Mouse (Mus musculus) heart, embryonic 10.5 days (tissue): ENCODE results near the gene Tert. TPM values are rescaled to one million over a fixed set of nuclear protein-coding genes. Genes with fewer than 3 reads are reported as not detected.

Source experiments
- DNase-seq: peaks from one replicate; pipeline ENCODE4 v3.0.0-alpha.2; 2017; ENCODE audit warnings: low spot score
- H3K27ac ChIP-seq: fragments of 300-500 bp; sonication (generic); 2 replicates; pipeline ENCODE4 v1.5.1; 2016; ENCODE audit warnings: mild to moderate bottlenecking
- H3K27me3 ChIP-seq: fragments of 300-500 bp; sonication (generic); 2 replicates; pipeline ENCODE4 v1.6.1; 2016; ENCODE audit warnings: mild to moderate bottlenecking; ENCODE audit not compliant: poor library complexity, insufficient read depth, severe bottlenecking
- H3K36me3 ChIP-seq: fragments of 300-500 bp; sonication (generic); 2 replicates; pipeline ENCODE4 v1.6.1; 2016; ENCODE audit warnings: mild to moderate bottlenecking, moderate library complexity
- H3K4me1 ChIP-seq: fragments of 300-500 bp; sonication (generic); 2 replicates; pipeline ENCODE4 v1.6.1; 2016; ENCODE audit warnings: mild to moderate bottlenecking
- H3K4me3 ChIP-seq: fragments of 300-500 bp; sonication (generic); 2 replicates; pipeline ENCODE4 v1.5.1; 2016; ENCODE audit warnings: mild to moderate bottlenecking, moderate library complexity
- H3K9me3 ChIP-seq: fragments of 300-500 bp; sonication (generic); 2 replicates; pipeline ENCODE4 v1.6.1; 2016; ENCODE audit warnings: mild to moderate bottlenecking, moderate library complexity
- WGBS: fragments of 180-500 bp; shearing (Covaris S2); methylation state at CpG from one replicate; pipeline ENCODE4 v1.1.7; 2016; 5-methylcytosine and 5-hydroxymethylcytosine counted together
- polyA plus RNA-seq: library from polyadenylated mRNA; unstranded; fragments of >200 nt; fragmentation: Nextera tagmentation; extraction: Ambion mirVana; gene quantifications from 2 replicates; pipeline ENCODE4 v1.2.1, GENCODE M21; 2016

Gene Tert
- polyA plus RNA-seq, 1 experiment from 2014 or later = 5.2 TPM

- peaks cover 5% of the 10 kb centered on the region; the same call in 1 of the 2 replicates for H3K36me3 ChIP-seq
- no peak overlapping the region for H3K27ac ChIP-seq
- H3K4me1 ChIP-seq = peaks cover 21% of the 10 kb centered on the region
- no peak for DNase-seq
- H3K9me3 ChIP-seq = no peaks in the 10 kb centered on the region
- H3K27me3 ChIP-seq = peaks cover 7% of the 10 kb centered on the region; the same call in 1 of the 2 replicates
- H3K4me3 ChIP-seq = no peak overlapping the region
- 84% methylated on average over 11 of the region's 11 CpGs for WGBS
Observed at GRCm38 (mm10) chr13:73628586-73629113, 1.9 kb downstream of the Tert start.

- H3K27ac ChIP-seq = no peak overlapping the region
- peaks cover 12% of the 10 kb centered on the region; the same call in 1 of the 2 replicates for H3K36me3 ChIP-seq
- H3K9me3 ChIP-seq = no peaks in the 10 kb centered on the region
- peaks cover 13% of the 10 kb centered on the region for H3K4me1 ChIP-seq
- WGBS = 87% methylated on average over 3 of the region's 3 CpGs
- H3K4me3 ChIP-seq = no peak overlapping the region
- DNase-seq = no peak
- H3K27me3 ChIP-seq = peaks cover 7% of the 10 kb centered on the region; the same call in 1 of the 2 replicates
Observed at GRCm38 (mm10) chr13:73631837-73632236, 5.1 kb downstream of the Tert start.

GRCm38 (mm10) chr13:73637826-73638225 is 11.1 kb downstream of the Tert start:
- WGBS = 81% methylated on average over 5 of the region's 6 CpGs
- no peaks in the 10 kb centered on the region for H3K9me3 ChIP-seq

DNA sequence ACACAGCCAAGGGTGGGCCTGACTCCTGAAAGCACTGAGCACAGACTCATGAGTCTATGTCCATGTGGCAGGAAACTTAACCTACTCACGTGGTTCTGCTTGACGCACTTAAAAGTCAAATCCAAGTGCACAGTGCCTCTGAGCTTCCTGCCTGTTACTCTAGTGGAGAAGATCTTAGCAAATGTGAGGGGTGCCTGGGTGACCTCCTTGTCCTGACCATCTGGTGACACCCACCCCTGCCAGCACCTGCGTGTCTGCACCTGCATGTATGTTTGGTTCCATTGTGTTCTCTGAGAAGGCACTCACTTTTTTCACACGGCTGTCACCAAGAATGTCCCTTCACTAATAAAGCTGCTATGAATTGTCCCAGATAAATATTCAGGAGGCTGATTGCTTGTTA is 14.6 kb downstream of the Tert start:
- no peak for DNase-seq
- Histone ChIP-seq H3K4me3 (no peak overlapping the region), H3K27ac (no peak overlapping the region), H3K4me1 (no peaks in the 10 kb centered on the region), H3K27me3 (no peaks in the 10 kb centered on the region), H3K36me3 (no peaks in the 10 kb centered on the region; the same call in 1 of the 2 replicates), H3K9me3 (no peaks in the 10 kb centered on the region)
- 82% methylated on average over 4 of the region's 4 CpGs for WGBS

More at GRCm38 (mm10) chr13:73637826-73638225, 11.1 kb downstream of the Tert start:
- H3K4me3 ChIP-seq = no peak overlapping the region
- DNase-seq = no peak
- H3K27me3 ChIP-seq = no peaks in the 10 kb centered on the region
- H3K27ac ChIP-seq = no peak overlapping the region
- H3K4me1 ChIP-seq = no peaks in the 10 kb centered on the region
- H3K36me3 ChIP-seq = peaks cover 12% of the 10 kb centered on the region; the same call in 1 of the 2 replicates

DNA sequence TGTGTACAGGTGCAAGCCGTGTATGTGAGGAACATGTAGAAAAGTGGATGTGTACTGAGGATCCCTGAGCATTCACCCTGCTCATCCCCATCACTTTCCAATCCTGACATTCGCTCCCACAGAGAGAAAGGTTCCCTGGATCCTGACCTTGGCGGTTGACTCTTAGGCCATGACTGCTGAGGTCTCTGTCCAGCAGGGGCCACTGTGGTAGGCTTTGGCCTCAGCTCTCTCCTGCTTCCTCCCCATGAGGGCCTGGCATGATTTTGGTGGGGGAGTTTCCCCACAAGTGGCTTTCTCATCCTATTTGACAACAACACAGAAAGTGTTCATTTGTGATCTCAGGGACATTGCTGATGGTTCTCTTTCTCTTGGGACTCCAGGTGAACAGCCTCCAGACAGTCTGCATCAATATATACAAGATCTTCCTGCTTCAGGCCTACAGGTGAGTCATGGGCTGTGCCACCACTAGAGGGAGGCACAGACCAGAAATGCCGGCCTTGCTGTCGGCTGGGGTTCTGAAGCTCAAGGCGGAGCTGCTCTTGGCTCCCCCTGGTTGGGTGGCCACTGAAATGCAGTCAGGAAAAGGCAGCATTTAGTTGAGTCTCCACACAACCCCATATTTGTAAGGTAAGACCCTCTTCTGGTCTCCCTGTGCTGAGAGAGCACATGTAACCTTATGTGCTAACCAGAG is 19.8 kb downstream of the Tert start:
- peaks cover 19% of the 10 kb centered on the region; the same call in 1 of the 2 replicates for H3K36me3 ChIP-seq
- no peaks in the 10 kb centered on the region for H3K27me3 ChIP-seq
- H3K4me1 ChIP-seq = no peaks in the 10 kb centered on the region
- DNase-seq = no peak
- H3K4me3 ChIP-seq = no peak overlapping the region
- WGBS = 39% methylated on average over 6 of the region's 6 CpGs
- H3K9me3 ChIP-seq = no peaks in the 10 kb centered on the region
- no peak overlapping the region for H3K27ac ChIP-seq

DNA sequence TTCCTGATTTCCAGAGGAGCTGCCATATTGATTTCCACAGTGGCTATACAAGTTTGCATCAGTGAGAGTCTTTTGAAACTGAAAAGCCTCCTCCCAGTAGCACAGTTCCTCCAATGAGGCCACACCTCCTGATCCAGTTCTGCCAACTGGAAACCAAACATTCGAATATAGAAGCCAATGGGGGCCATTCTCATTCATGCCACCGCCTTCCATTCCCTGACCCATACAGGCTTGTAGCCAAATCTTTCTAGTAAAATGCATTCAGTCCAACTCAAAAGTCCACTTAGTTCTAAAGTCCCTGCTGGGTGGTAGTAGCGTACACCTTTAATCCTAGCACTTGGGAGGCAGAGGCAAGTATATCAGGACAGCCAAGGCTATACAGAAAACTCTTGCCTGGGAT is 26.6 kb downstream of the Tert start:
- Histone ChIP-seq H3K4me1 (no peaks in the 10 kb centered on the region), H3K36me3 (peaks cover 7% of the 10 kb centered on the region; the same call in 1 of the 2 replicates), H3K9me3 (no peaks in the 10 kb centered on the region), H3K27me3 (0 out of 2 replicates have a peak, but pooled peaks cover 2% of the 10 kb centered on the region), H3K27ac (no peak overlapping the region), H3K4me3 (no peak overlapping the region)
- no peak for DNase-seq
- WGBS = 76% methylated on average over 3 of the region's 3 CpGs

GRCm38 (mm10) chr13:73654976-73655375 is 28.3 kb downstream of the Tert start:
- WGBS = 69% methylated on average over 3 of the region's 3 CpGs
- H3K36me3 ChIP-seq = no peaks in the 10 kb centered on the region
- no peaks in the 10 kb centered on the region for H3K9me3 ChIP-seq
- no peaks in the 10 kb centered on the region for H3K4me1 ChIP-seq
- no peak for DNase-seq
- H3K4me3 ChIP-seq = no peak overlapping the region
- H3K27ac ChIP-seq = no peak overlapping the region
- peaks cover 7% of the 10 kb centered on the region; the same call in 1 of the 2 replicates for H3K27me3 ChIP-seq

- H3K4me3 ChIP-seq = no peak overlapping the region
- no peaks in the 10 kb centered on the region for H3K4me1 ChIP-seq
- H3K27me3 ChIP-seq = peaks cover 7% of the 10 kb centered on the region; the same call in 1 of the 2 replicates
- no peak overlapping the region for H3K27ac ChIP-seq
- no peaks in the 10 kb centered on the region for H3K36me3 ChIP-seq
- H3K9me3 ChIP-seq = no peaks in the 10 kb centered on the region
- DNase-seq = no peak
- WGBS = 44% methylated on average over 2 of the region's 2 CpGs
Observed at GRCm38 (mm10) chr13:73658953-73659352, 32.2 kb downstream of the Tert start.

DNA sequence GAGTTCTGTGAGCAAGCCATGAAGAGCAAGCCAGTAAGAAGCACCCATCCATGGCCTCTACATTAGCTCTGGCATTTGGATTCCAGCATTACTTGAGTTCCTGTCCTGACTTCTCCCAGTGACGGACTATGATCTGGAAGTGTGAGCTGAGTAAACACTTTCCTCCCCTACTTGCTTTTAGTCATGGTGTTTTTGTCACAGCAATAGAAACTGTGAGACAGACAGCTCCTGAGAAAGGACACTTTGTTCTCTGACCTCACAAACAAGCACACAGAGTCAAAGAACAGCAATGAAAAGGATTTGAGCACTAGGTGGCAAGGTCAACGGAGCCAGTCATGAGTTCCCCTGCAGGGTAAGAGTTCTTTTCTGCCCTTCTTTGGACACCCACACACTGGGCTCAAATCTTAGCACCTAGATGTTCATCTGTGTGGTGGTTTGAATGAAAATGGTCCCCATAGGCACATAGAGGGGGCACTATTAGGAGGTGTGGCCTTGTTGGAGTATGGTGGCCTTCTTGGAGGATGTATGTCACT is 33.5 kb downstream of the Tert start:
- no peaks in the 10 kb centered on the region for H3K9me3 ChIP-seq
- H3K27me3 ChIP-seq = peaks cover 7% of the 10 kb centered on the region; the same call in 1 of the 2 replicates
- no peak overlapping the region for H3K27ac ChIP-seq
- 76% methylated on average over 2 of the region's 2 CpGs for WGBS
- no peak for DNase-seq
- H3K4me3 ChIP-seq = no peak overlapping the region
- H3K36me3 ChIP-seq = no peaks in the 10 kb centered on the region
- H3K4me1 ChIP-seq = no peaks in the 10 kb centered on the region

- no peak overlapping the region for H3K27ac ChIP-seq
- 82% methylated on average over 7 of the region's 7 CpGs for WGBS
Observed at GRCm38 (mm10) chr13:73675161-73675560, 48.5 kb downstream of the Tert start.

GRCm38 (mm10) chr13:73677853-73678252 is 51.1 kb downstream of the Tert start, which contains the start of gene Slc6a18:
TSS of gene Slc6a18 (minus strand) at chr13:73678023.
- H3K27me3 ChIP-seq = peaks cover 11% of the 10 kb centered on the region
- no peaks in the 10 kb centered on the region; the same call in 1 of the 2 replicates for H3K4me1 ChIP-seq
- H3K36me3 ChIP-seq = no peaks in the 10 kb centered on the region
- no peak within 1 kb of the TSS for H3K27ac ChIP-seq
- 71% methylated on average over 3 of the region's 3 CpGs for WGBS
- no peak within 1 kb of the TSS for H3K4me3 ChIP-seq
- no peak for DNase-seq
- no peaks in the 10 kb centered on the region for H3K9me3 ChIP-seq

More at GRCm38 (mm10) chr13:73675161-73675560, 48.5 kb downstream of the Tert start:
- Histone ChIP-seq H3K4me3 (no peak overlapping the region), H3K4me1 (no peaks in the 10 kb centered on the region), H3K36me3 (no peaks in the 10 kb centered on the region), H3K27me3 (peaks cover 11% of the 10 kb centered on the region), H3K9me3 (no peaks in the 10 kb centered on the region)
- DNase-seq = no peak

GRCm38 (mm10) chr13:73679311-73679710 is 52.6 kb downstream of the Tert start:
- Histone ChIP-seq H3K4me1 (no peaks in the 10 kb centered on the region; the same call in 1 of the 2 replicates), H3K36me3 (no peaks in the 10 kb centered on the region), H3K27me3 (0 out of 2 replicates have a peak, but pooled peaks cover 3% of the 10 kb centered on the region), H3K9me3 (no peaks in the 10 kb centered on the region), H3K27ac (no peak overlapping the region), H3K4me3 (no peak overlapping the region)
- no peak for DNase-seq
- 55% methylated on average over 2 of the region's 2 CpGs for WGBS

DNA sequence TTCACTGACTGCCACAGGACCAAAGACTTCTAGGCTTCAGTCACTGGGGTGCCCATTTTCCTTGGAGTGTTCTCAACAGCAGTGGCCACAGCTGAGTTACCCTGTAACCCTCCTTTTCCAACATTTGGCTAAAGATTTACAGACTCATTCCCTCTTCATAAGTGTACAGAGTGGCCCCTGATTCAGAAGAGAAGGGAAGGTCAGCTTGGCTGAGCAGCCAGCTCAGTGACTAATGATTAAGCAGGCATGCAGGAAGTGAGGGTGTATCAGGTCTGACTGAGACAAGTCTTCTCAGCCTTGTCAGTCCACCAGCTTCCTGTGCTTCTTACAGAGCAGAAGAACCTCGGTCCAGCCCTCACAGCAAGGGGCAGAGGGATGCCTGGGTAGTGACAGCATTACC is 53.7 kb downstream of the Tert start:
- 23% methylated on average over 1 of the region's 1 CpGs for WGBS
- H3K9me3 ChIP-seq = no peaks in the 10 kb centered on the region
- H3K27me3 ChIP-seq = no peaks in the 10 kb centered on the region; the same call in 1 of the 2 replicates
- no peaks in the 10 kb centered on the region for H3K36me3 ChIP-seq
- no peak for DNase-seq
- H3K4me1 ChIP-seq = no peaks in the 10 kb centered on the region; the same call in 1 of the 2 replicates
- H3K27ac ChIP-seq = no peak overlapping the region
- H3K4me3 ChIP-seq = no peak overlapping the region
